Mouse (Mus musculus) E14TG2a.4 (cell line): ENCODE results near the gene Gm45234.

Source experiments
- CTCF ChIP-seq: conservative IDR thresholded peaks from 2 replicates; pipeline ENCODE4 v1.5.1; 2014; ENCODE audit warnings: low read length
- NANOG ChIP-seq: IDR thresholded peaks from 2 replicates; pipeline ENCODE4 v1.6.1; 2014; ENCODE audit warnings: borderline replicate concordance, low read length, mixed read lengths
- POU5F1 ChIP-seq: IDR thresholded peaks from 2 replicates; pipeline ENCODE4 v1.6.1; 2014; ENCODE audit warnings: low read length, borderline replicate concordance

DNA sequence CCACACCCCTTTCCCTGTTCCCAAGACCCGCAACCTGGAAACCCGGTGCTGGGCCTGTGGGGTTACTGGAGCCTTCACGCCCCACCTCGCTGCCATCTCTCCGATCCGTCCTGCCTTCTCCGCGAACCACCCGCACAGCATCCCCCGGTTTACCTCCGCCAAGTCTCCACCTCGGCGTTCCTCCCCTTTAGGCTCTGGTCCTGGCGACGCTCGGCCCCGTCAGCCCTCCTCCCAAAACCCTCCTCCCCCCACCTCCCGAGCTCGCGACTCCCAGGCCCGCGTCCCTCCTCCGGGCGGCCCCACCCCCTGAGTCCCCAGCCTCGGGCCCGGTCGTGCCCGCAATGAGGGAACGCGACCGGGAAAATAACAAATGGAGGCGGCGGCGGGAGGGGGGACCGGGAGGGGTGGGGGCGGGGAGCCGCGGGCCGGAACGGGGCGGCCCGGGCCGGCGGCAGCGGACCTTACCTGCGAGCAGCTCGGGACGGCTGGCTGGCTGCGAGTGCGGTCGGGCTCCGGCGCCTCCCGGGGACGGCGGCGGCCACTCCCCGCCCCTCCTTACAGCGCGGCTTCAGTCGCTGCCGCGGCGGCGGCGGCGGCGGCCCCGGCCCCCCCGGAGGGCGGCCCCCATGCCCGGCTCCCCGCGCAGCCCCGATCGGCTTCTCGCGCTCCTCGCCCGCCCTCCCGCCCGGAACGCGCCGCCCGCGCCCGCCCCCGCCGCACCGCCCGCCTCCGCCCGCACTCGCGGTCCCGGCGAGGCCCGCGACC, at the start of gene Gm45234, which contains the start of gene Atn1:
- TF ChIP-seq NANOG, result no peak
- no peak for TF ChIP-seq CTCF
- no peak for TF ChIP-seq POU5F1
